Mouse (Mus musculus) heart, adult 8-10 months (tissue): Measurements from ENCODE around the gene Tm4sf19. TPM values are rescaled to one million over a fixed set of nuclear protein-coding genes. Genes with fewer than 3 reads are reported as not detected.
"Not testable (repeated sequence)": the region's sequence is repeated elsewhere in the genome, so short reads cannot be mapped to it uniquely, and the experiment has no call there.

Experiments
- DNase-seq: peaks from one replicate; pipeline ENCODE4 v3.0.0; 2022; ENCODE audit warnings: low spot score
- total RNA-seq, 4 experiments: library from RNA; stranded (reverse); gene quantifications; 2 replicates each; pipeline ENCODE4 v1.2.4; 2022

Tm4sf19 gene
- total RNA-seq, 4 experiments from 2014 or later, result not detected

DNA sequence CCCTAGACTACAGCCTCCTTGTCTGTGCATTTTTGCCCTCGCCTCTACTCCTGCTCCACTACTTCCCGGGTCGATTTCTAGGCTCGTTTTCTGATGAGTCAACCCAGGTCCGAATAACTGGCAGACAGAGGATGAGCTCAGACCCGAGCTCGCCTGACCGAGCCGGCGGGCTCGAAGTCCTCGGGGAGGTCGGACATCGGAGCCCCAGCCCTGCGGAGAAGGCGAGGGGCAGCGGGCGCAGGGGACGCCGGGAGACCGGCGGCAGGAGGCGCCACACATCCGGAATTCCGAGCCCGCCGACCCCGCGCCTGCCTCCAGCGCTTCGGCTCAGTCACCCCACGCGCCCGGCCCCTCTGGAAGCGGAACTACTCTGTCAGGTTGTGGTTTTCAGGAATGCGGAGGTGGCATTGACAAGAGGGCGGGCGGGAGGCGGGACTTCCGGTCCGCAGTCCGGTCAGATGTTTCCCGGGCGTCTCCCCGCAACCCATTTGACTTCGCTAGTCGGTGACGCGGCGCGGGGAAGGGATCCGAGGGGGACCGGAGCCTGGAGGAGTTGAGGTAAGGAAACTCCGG lies 30.3 kb downstream of the Tm4sf19 start, which contains the start of gene Pcyt1a:
Gene Pcyt1a (plus strand): TSS at position 448 of the 573 bp plus-strand sequence.
- DNase-seq, result peak; percentile 89

GRCm38 (mm10) chr16:32431047-32431591 lies 30.8 kb downstream of the Tm4sf19 start:
- peak; percentile 29 for DNase-seq

GRCm38 (mm10) chr16:32431926-32432325 lies 31.6 kb downstream of the Tm4sf19 start:
- DNase-seq, result no peak

DNA sequence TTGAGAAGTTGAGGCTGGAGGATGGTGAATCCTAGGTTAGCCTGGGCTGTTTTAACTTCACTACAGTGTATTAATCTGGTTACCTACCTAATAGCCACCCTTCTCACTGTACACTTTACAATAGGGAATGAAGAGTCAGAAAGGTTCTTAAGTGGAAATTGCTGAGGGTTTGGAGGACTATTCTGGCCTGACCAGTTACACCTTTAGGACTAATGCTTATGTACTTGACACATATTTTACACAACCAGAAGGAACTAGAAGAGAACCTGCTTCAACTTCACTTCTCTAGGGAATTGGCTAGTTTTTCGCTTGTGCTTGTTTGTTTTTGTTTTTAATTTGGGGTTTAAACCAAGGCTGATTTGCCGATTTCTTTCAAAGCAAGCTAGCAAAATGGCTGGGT lies 32.8 kb downstream of the Tm4sf19 start:
- DNase-seq, result no peak

- DNase-seq, result peak; percentile 50
These were observed 33.8 kb downstream of the Tm4sf19 start for GRCm38 (mm10) chr16:32434066-32434465.

- DNase-seq, result no peak
These were observed 34.4 kb downstream of the Tm4sf19 start for GRCm38 (mm10) chr16:32434691-32435090.

DNA sequence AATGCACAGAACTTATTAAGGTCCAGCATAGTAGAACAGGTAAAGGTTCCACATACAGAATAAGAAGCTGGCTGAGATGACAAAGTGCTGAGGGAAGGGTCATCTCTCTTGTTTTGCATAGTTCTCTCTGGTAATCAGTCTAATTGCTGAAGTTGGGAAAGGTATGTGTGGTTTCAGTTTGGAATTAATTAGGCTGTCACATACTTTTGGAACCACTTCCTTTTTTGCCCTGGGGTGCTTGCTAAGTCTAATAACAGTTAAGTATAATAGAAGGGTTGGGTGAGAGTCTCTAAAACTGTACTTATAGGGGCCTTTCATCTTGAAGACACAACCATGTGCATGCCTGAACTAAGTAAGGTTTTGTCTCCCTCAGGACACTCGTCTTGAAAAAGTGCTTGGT lies 36.4 kb downstream of the Tm4sf19 start:
- DNase-seq, result no peak

DNA sequence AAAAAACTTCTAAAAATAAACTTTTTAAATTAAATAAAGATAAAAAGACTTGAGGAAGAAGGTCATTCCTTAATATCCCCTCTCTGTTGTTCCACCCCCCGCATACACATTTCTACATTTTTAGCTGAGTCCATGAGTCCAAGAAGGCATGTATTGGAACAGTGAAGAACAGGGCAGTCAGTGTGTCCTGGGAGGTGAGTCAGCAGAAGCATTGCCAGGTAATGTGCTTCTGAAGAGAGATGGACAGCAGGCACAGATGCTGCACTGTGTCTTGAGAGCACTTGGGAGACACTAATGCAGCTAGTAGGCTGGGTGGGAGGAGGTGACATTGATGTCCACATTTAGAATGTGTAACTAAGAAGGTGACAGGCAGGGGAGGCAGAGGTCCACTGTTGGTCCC lies 37.0 kb downstream of the Tm4sf19 start:
- no peak for DNase-seq

DNA sequence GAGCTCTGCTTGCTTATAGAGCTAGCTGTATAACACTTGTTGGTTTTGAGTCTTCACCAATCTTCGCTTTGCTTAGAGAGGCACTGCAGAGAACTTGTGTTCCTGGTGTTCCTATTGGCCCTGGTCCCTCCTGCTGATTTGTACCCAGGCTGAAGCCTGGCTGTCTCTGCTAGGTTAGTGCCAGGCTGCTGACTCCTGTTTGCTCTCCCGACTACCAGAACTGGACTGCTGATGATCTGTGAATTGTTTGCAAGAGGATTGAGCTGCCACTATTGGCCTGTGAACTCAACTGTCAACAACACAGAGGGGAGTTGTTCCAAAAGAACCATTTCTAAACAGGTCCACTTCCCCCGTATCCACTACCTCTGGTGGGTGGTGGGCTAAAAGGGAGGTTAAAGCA lies 41.1 kb downstream of the Tm4sf19 start:
- DNase-seq, result no peak

- not testable (repeated sequence) for DNase-seq
These were observed 44.3 kb downstream of the Tm4sf19 start for GRCm38 (mm10) chr16:32444615-32445014.

- no peak for DNase-seq
These were observed 45.3 kb downstream of the Tm4sf19 start for GRCm38 (mm10) chr16:32445558-32445957.

- DNase-seq, result no peak
These were observed 46.3 kb downstream of the Tm4sf19 start for GRCm38 (mm10) chr16:32446563-32447138.

GRCm38 (mm10) chr16:32449665-32450064 lies 49.4 kb downstream of the Tm4sf19 start:
- no peak for DNase-seq

- no peak for DNase-seq
These were observed 49.8 kb downstream of the Tm4sf19 start for GRCm38 (mm10) chr16:32450133-32450532.

- DNase-seq, result no peak
These were observed 52.8 kb downstream of the Tm4sf19 start for GRCm38 (mm10) chr16:32453102-32453501.

- DNase-seq, result no peak
These were observed 54.3 kb downstream of the Tm4sf19 start for GRCm38 (mm10) chr16:32454646-32455045.

DNA sequence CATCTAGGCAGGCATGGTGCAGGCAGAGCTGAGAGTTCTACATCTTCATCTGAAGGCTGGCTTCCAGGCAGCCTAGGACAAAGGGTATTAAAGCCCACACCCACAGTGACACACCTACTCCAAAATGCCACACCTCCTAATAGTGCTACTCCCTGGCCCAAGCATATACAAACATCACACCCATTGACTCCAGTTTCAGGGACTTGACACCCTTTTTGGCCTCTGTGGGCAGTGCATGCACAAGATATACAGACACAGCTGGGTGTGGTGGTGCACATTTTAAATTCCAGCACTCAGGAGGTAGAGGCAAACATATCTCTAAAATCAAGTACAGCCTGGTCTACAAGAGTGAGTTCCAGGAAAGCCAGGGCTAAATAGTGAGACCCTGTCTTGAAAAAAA lies 55.8 kb downstream of the Tm4sf19 start:
- no peak for DNase-seq

GRCm38 (mm10) chr16:32456761-32457160 lies 56.5 kb downstream of the Tm4sf19 start:
- DNase-seq, result no peak

Other genes with a start within 250 kb of the Tm4sf19 start
- gene Nrros, start 234.9 kb upstream of the Tm4sf19 start, total RNA-seq, result 1 to 10 TPM; 3.5 to 4.6 (median 3.5) TPM
- gene Bex6, start 220.7 kb upstream of the Tm4sf19 start, total RNA-seq, result not detected
- 10 to 100 TPM; 11.4 to 14.0 (median 13.2) TPM for gene Fbxo45, start 153.3 kb upstream of the Tm4sf19 start, total RNA-seq
- gene Wdr53, start 153.3 kb upstream of the Tm4sf19 start, total RNA-seq, result 1 to 10 TPM; 3.8 to 8.3 (median 7.3) TPM
- 10 to 100 TPM; 21.6 to 33.8 (median 27.9) TPM for gene Smco1, start 129.0 kb upstream of the Tm4sf19 start, total RNA-seq
- gene Rnf168, start 123.0 kb upstream of the Tm4sf19 start, total RNA-seq, result 10 to 100 TPM; 11.3 to 15.3 (median 12.1) TPM
- gene Ubxn7, start 68.2 kb upstream of the Tm4sf19 start, total RNA-seq, result 10 to 100 TPM; 23.1 to 27.1 (median 24.5) TPM
- 10 to 100 TPM in 1 of 4 experiments, 1 to 10 TPM in 3; 6.2 to 10.5 (median 8.3) TPM for gene Tctex1d2, start 19.2 kb downstream of the Tm4sf19 start, total RNA-seq
- 100 to 1,000 TPM; 118 to 125 (median 123) TPM for gene Pcyt1a, start 30.4 kb downstream of the Tm4sf19 start, total RNA-seq
- gene Slc51a, start 87.4 kb downstream of the Tm4sf19 start, total RNA-seq, result under 1 TPM; 0.19 to 0.40 (median 0.25) TPM
- not detected for gene Zdhhc19, start 95.8 kb downstream of the Tm4sf19 start, total RNA-seq
- 10 to 100 TPM; 21.4 to 53.5 (median 38.0) TPM for gene Tfrc, start 208.4 kb downstream of the Tm4sf19 start, total RNA-seq
- gene Tnk2, start 243.4 kb downstream of the Tm4sf19 start, total RNA-seq, result 10 to 100 TPM; 18.6 to 22.6 (median 21.4) TPM